Mouse (Mus musculus): ENCODE measurements around the gene Aplf. TPM values are rescaled to one million over a fixed set of nuclear protein-coding genes. Genes with fewer than 3 reads are reported as not detected.
A peak's percentile ranks its signal among the peaks of the same experiment; 100 is the strongest.

Gene Aplf
- total RNA-seq, 1 experiment, result 10.4 TPM

GRCm38 (mm10) chr6:87614794-87615695 lies 56.9 kb downstream of the Aplf start:
- peak; percentile 40 for DNase-seq (ENCODE audit: low read depth, low spot score)

GRCm38 (mm10) chr6:87599825-87600224 lies 72.2 kb downstream of the Aplf start:
- no peak for DNase-seq (ENCODE audit: low read depth, low spot score)
- no peak for TF ChIP-seq HCFC1 (IDR thresholded peaks at IDR 0.05; ENCODE audit: borderline replicate concordance, insufficient read depth, low read length)
- TF ChIP-seq CHD2 (IDR thresholded peaks at IDR 0.05; ENCODE audit: low read depth, low read length), result no peak
- no peak for TF ChIP-seq MAFK (IDR thresholded peaks at IDR 0.05; ENCODE audit: insufficient read depth, low read depth, low read length)
- TF ChIP-seq ZC3H11A (IDR thresholded peaks at IDR 0.05; ENCODE audit: borderline replicate concordance, low read depth, low read length), result no peak
- no peak for TF ChIP-seq ZNF384 (IDR thresholded peaks at IDR 0.05; ENCODE audit: low read depth, low read length)
- no peaks in the 10 kb centered on the region for H3K36me3 ChIP-seq (ENCODE audit: control insufficient read depth, insufficient read depth, low read length, poor library complexity, severe bottlenecking)
- H3K27ac ChIP-seq (ENCODE audit: insufficient read depth, low read depth, low read length, poor library complexity, severe bottlenecking), result no peak overlapping the region
- no peak overlapping the region for H3K4me3 ChIP-seq (ENCODE audit: insufficient read depth in 1 of 2, low read depth in 1 of 2, low read length in 2 of 2, poor library complexity in 1 of 2, severe bottlenecking in 1 of 2)
- no peaks in the 10 kb centered on the region for H3K4me1 ChIP-seq (ENCODE audit: control insufficient read depth in 2 of 2, insufficient read depth in 2 of 2, low read length in 2 of 2, poor library complexity in 1 of 2)
- no peaks in the 10 kb centered on the region for H3K9me3 ChIP-seq (ENCODE audit: control insufficient read depth, insufficient read depth, low read depth, low read length)
- in situ Hi-C loops (cut with MboI; ENCODE audit: low sequenced_read_pairs in 2 of 2, unreplicated experiment in 2 of 2), result no loop called here
- no peak overlapping the region for H3K9ac ChIP-seq (ENCODE audit: insufficient read depth, low read depth, low read length, poor library complexity, severe bottlenecking)

More at GRCm38 (mm10) chr6:87614794-87615695, 56.9 kb downstream of the Aplf start:
- in situ Hi-C loops (cut with MboI; ENCODE audit: low sequenced_read_pairs in 2 of 2, unreplicated experiment in 2 of 2), result no loop called here
- H3K4me1 ChIP-seq (ENCODE audit: control insufficient read depth in 2 of 2, insufficient read depth in 2 of 2, low read length in 2 of 2, poor library complexity in 1 of 2), result no peaks in the 10 kb centered on the region
- no peaks in the 10 kb centered on the region for H3K36me3 ChIP-seq (ENCODE audit: control insufficient read depth, insufficient read depth, low read length, poor library complexity, severe bottlenecking)
- no peak overlapping the region for H3K9ac ChIP-seq (ENCODE audit: insufficient read depth, low read depth, low read length, poor library complexity, severe bottlenecking)
- no peaks in the 10 kb centered on the region for H3K9me3 ChIP-seq (ENCODE audit: control insufficient read depth, insufficient read depth, low read depth, low read length)
- H3K4me3 ChIP-seq (ENCODE audit: insufficient read depth in 1 of 2, low read depth in 1 of 2, low read length in 2 of 2, poor library complexity in 1 of 2, severe bottlenecking in 1 of 2), result no peak overlapping the region
- H3K27ac ChIP-seq (ENCODE audit: insufficient read depth, low read depth, low read length, poor library complexity, severe bottlenecking), result no peak overlapping the region
- TF ChIP-seq MAFK (IDR thresholded peaks at IDR 0.05; ENCODE audit: insufficient read depth, low read depth, low read length), result no peak

GRCm38 (mm10) chr6:87597116-87597833 lies 74.7 kb downstream of the Aplf start:
- TF ChIP-seq ZC3H11A (IDR thresholded peaks at IDR 0.05; ENCODE audit: borderline replicate concordance, low read depth, low read length) (no peak), CHD2 (IDR thresholded peaks at IDR 0.05; ENCODE audit: low read depth, low read length) (no peak), HCFC1 (IDR thresholded peaks at IDR 0.05; ENCODE audit: borderline replicate concordance, insufficient read depth, low read length) (no peak), ZNF384 (IDR thresholded peaks at IDR 0.05; ENCODE audit: low read depth, low read length) (no peak), MAFK (IDR thresholded peaks at IDR 0.05; ENCODE audit: insufficient read depth, low read depth, low read length) (no peak)
- Histone ChIP-seq H3K9ac (ENCODE audit: insufficient read depth, low read depth, low read length, poor library complexity, severe bottlenecking) (no peak overlapping the region), H3K36me3 (ENCODE audit: control insufficient read depth, insufficient read depth, low read length, poor library complexity, severe bottlenecking) (no peaks in the 10 kb centered on the region), H3K27ac (ENCODE audit: insufficient read depth, low read depth, low read length, poor library complexity, severe bottlenecking) (no peak overlapping the region), H3K4me1 (ENCODE audit: control insufficient read depth in 2 of 2, insufficient read depth in 2 of 2, low read length in 2 of 2, poor library complexity in 1 of 2) (no peaks in the 10 kb centered on the region), H3K4me3 (ENCODE audit: insufficient read depth in 1 of 2, low read depth in 1 of 2, low read length in 2 of 2, poor library complexity in 1 of 2, severe bottlenecking in 1 of 2) (no peak overlapping the region), H3K9me3 (ENCODE audit: control insufficient read depth, insufficient read depth, low read depth, low read length) (no peaks in the 10 kb centered on the region)
- DNase-seq (ENCODE audit: low read depth, low spot score), result no peak
- in situ Hi-C loops (cut with MboI; ENCODE audit: low sequenced_read_pairs in 2 of 2, unreplicated experiment in 2 of 2), result no loop called here

- DNase-seq (ENCODE audit: low read depth, low spot score), result no peak
- TF ChIP-seq HCFC1 (IDR thresholded peaks at IDR 0.05; ENCODE audit: borderline replicate concordance, insufficient read depth, low read length) (no peak), MAFK (IDR thresholded peaks at IDR 0.05; ENCODE audit: insufficient read depth, low read depth, low read length) (no peak), ZC3H11A (IDR thresholded peaks at IDR 0.05; ENCODE audit: borderline replicate concordance, low read depth, low read length) (no peak), ZNF384 (IDR thresholded peaks at IDR 0.05; ENCODE audit: low read depth, low read length) (no peak), CHD2 (IDR thresholded peaks at IDR 0.05; ENCODE audit: low read depth, low read length) (no peak)
- in situ Hi-C loops (cut with MboI; ENCODE audit: low sequenced_read_pairs in 2 of 2, unreplicated experiment in 2 of 2), result no loop called here
Observed at GRCm38 (mm10) chr6:87594188-87594587, 77.8 kb downstream of the Aplf start.

More at GRCm38 (mm10) chr6:87594188-87594587, 77.8 kb downstream of the Aplf start:
- Histone ChIP-seq H3K4me1 (ENCODE audit: control insufficient read depth in 2 of 2, insufficient read depth in 2 of 2, low read length in 2 of 2, poor library complexity in 1 of 2) (peaks cover 0 to 2% of the 10 kb centered on the region in 2 experiments; a peak in 1 of 4 replicates), H3K9me3 (ENCODE audit: control insufficient read depth, insufficient read depth, low read depth, low read length) (no peaks in the 10 kb centered on the region), H3K9ac (ENCODE audit: insufficient read depth, low read depth, low read length, poor library complexity, severe bottlenecking) (no peak overlapping the region), H3K4me3 (ENCODE audit: insufficient read depth in 1 of 2, low read depth in 1 of 2, low read length in 2 of 2, poor library complexity in 1 of 2, severe bottlenecking in 1 of 2) (no peak overlapping the region), H3K36me3 (ENCODE audit: control insufficient read depth, insufficient read depth, low read length, poor library complexity, severe bottlenecking) (no peaks in the 10 kb centered on the region), H3K27ac (ENCODE audit: insufficient read depth, low read depth, low read length, poor library complexity, severe bottlenecking) (no peak overlapping the region)
